Mouse (Mus musculus) limb, embryonic 14.5 days (tissue): Measurements from ENCODE around the gene Shc2. TPM values are rescaled to one million over a fixed set of nuclear protein-coding genes. Genes with fewer than 3 reads are reported as not detected.

Source experiments
- ATAC-seq: fragments of 200-750 bp; cut with Nextera tagmentation; 2 replicates; pipeline ENCODE4 v1.8.0; 2017; ENCODE audit warnings: low read depth, moderate number of reproducible peaks, moderate TSS enrichment; ENCODE audit not compliant: low FRiP score
- DNase-seq: peaks from one replicate; pipeline ENCODE4 v3.0.0-alpha.2; 2015; ENCODE audit warnings: low spot score
- H3K27ac ChIP-seq: fragments of 300-500 bp; sonication (generic); replicated peaks from 2 replicates; pipeline ENCODE4 v1.5.1; 2014; ENCODE audit warnings: low read depth, mild to moderate bottlenecking, low read length, moderate library complexity, mixed read lengths
- H3K27me3 ChIP-seq: fragments of 300-500 bp; sonication (generic); 2 replicates; pipeline ENCODE4 v1.6.1; 2014; ENCODE audit warnings: low read length, mixed read lengths; ENCODE audit not compliant: control insufficient read depth, insufficient read depth
- H3K36me3 ChIP-seq: fragments of 300-500 bp; sonication (generic); 2 replicates; pipeline ENCODE4 v1.6.1; 2014; ENCODE audit warnings: mild to moderate bottlenecking, low read length, moderate library complexity, mixed read lengths; ENCODE audit not compliant: control insufficient read depth, insufficient read depth
- H3K4me1 ChIP-seq: fragments of 300-500 bp; sonication (generic); 2 replicates; pipeline ENCODE4 v1.6.1; 2014; ENCODE audit warnings: antibody characterized with exemption, low read length, mixed read lengths; ENCODE audit not compliant: control insufficient read depth, insufficient read depth
- H3K4me2 ChIP-seq: fragments of 300-500 bp; sonication (generic); replicated peaks from 2 replicates; pipeline ENCODE4 v1.6.1; 2014; ENCODE audit warnings: low read depth, mild to moderate bottlenecking, low read length, moderate library complexity; ENCODE audit not compliant: severe bottlenecking
- H3K4me3 ChIP-seq: fragments of 300-500 bp; sonication (generic); replicated peaks from 2 replicates; pipeline ENCODE4 v1.5.1; 2014; ENCODE audit warnings: low read length
- H3K9ac ChIP-seq: fragments of 300-500 bp; sonication (generic); 2 replicates; pipeline ENCODE4 v1.6.1; 2014; ENCODE audit warnings: mild to moderate bottlenecking, low read depth, low read length, moderate library complexity; ENCODE audit not compliant: severe bottlenecking
- H3K9me3 ChIP-seq: fragments of 300-500 bp; sonication (generic); 2 replicates; pipeline ENCODE4 v1.6.1; 2016; ENCODE audit warnings: low read length; ENCODE audit not compliant: control insufficient read depth
- POLR2A ChIP-seq: fragments of 200-500 bp; IDR thresholded peaks from 2 replicates; pipeline ENCODE4 v1.8.0; 2012; ENCODE audit warnings: inconsistent platforms, mild to moderate bottlenecking, moderate library complexity, borderline replicate concordance; ENCODE audit not compliant: insufficient read depth, insufficient read length; ENCODE audit errors: extremely low read depth
- WGBS: fragments of 180-500 bp; shearing (Covaris S2); extraction: QIAGEN DNeasy Blood & Tissue Kit; methylation state at CpG from one replicate; pipeline ENCODE4 v1.1.7; 2014; 5-methylcytosine and 5-hydroxymethylcytosine counted together
- polyA plus RNA-seq, 2 experiments: library from polyadenylated mRNA; depleted of rRNA in 1 of 2; stranded (reverse) in 1 of 2; unstranded in 1 of 2; fragments of >200 nt; fragmentation: Nextera tagmentation in 1 of 2; extraction: Ambion mirVana in 1 of 2; gene quantifications; 2 replicates each; pipeline versions ENCODE4 v1.2.1 to v1.2.3; 2012 to 2014

Shc2 gene
- polyA plus RNA-seq, 2 experiments = 9.0 to 30.2 TPM

- Histone ChIP-seq H3K4me2 (no peak overlapping the region), H3K4me1 (no peaks in the 10 kb centered on the region), H3K9ac (no peak overlapping the region), H3K27me3 (no peaks in the 10 kb centered on the region), H3K9me3 (no peaks in the 10 kb centered on the region), H3K27ac (no peak overlapping the region), H3K36me3 (no peaks in the 10 kb centered on the region), H3K4me3 (no peak overlapping the region)
- ATAC-seq = no peak
- DNase-seq = no peak
- no peak for TF ChIP-seq POLR2A
- WGBS = 75% methylated on average over 7 of the region's 7 CpGs
Observed at GRCm38 (mm10) chr10:79652789-79653188, 15.1 kb upstream of the Shc2 start.

- H3K4me2 ChIP-seq = no peak overlapping the region
- DNase-seq = peak; percentile 57
- H3K36me3 ChIP-seq = no peaks in the 10 kb centered on the region
- H3K9me3 ChIP-seq = no peaks in the 10 kb centered on the region
- ATAC-seq = 0 out of 2 replicates have a peak, but pooled peaks have one; percentile 57
- TF ChIP-seq POLR2A = no peak
- H3K4me1 ChIP-seq = no peaks in the 10 kb centered on the region
- H3K27me3 ChIP-seq = no peaks in the 10 kb centered on the region
- H3K9ac ChIP-seq = no peak overlapping the region
- no peak overlapping the region for H3K4me3 ChIP-seq
- 29% methylated on average over 7 of the region's 7 CpGs for WGBS
- H3K27ac ChIP-seq = no peak overlapping the region
Observed at GRCm38 (mm10) chr10:79649070-79649751, 11.5 kb upstream of the Shc2 start.

GRCm38 (mm10) chr10:79645711-79646110 lies 8.0 kb upstream of the Shc2 start, which contains the start of gene Odf3l2:
Gene Odf3l2 (minus strand): TSS chr10:79645738.
- no peak; the same call in 1 of the 2 replicates for ATAC-seq
- no peak for DNase-seq
- no peak for TF ChIP-seq POLR2A
- H3K4me2 ChIP-seq = no peak within 1 kb of the TSS
- H3K4me3 ChIP-seq = no peak within 1 kb of the TSS
- no peaks in the 10 kb centered on the region for H3K27me3 ChIP-seq
- 0 out of 2 replicates have a peak within 1 kb of the TSS, but pooled peaks have one; percentile 21 for H3K9ac ChIP-seq
- H3K27ac ChIP-seq = no peak within 1 kb of the TSS
- no peaks in the 10 kb centered on the region for H3K36me3 ChIP-seq
- no peaks in the 10 kb centered on the region for H3K4me1 ChIP-seq
- no peaks in the 10 kb centered on the region for H3K9me3 ChIP-seq
- 65% methylated on average over 8 of the region's 8 CpGs for WGBS

GRCm38 (mm10) chr10:79638486-79639204 lies 927 bp upstream of the Shc2 start:
- ATAC-seq = peak; percentile 51
- H3K9ac ChIP-seq = peak overlapping the region; percentile 40
- no peak overlapping the region for H3K27ac ChIP-seq
- no peaks in the 10 kb centered on the region for H3K9me3 ChIP-seq
- peaks cover 9% of the 10 kb centered on the region for H3K4me1 ChIP-seq
- peaks cover 17% of the 10 kb centered on the region; the same call in 1 of the 2 replicates for H3K27me3 ChIP-seq
- DNase-seq = peak; percentile 54
- H3K36me3 ChIP-seq = no peaks in the 10 kb centered on the region
- WGBS = 8% methylated on average over 17 of the region's 23 CpGs
- peak overlapping the region; percentile 94 for H3K4me2 ChIP-seq
- TF ChIP-seq POLR2A = no peak
- peak overlapping the region; percentile 74 for H3K4me3 ChIP-seq

- H3K9me3 ChIP-seq = no peaks in the 10 kb centered on the region
- H3K9ac ChIP-seq = 0 out of 2 replicates have a peak overlapping the region, but pooled peaks have one; percentile 86
- H3K27me3 ChIP-seq = peaks cover 17% of the 10 kb centered on the region; the same call in 1 of the 2 replicates
- H3K27ac ChIP-seq = no peak overlapping the region
- H3K4me2 ChIP-seq = peak overlapping the region; percentile 94; the same call in 1 of the 2 replicates
- H3K4me1 ChIP-seq = peaks cover 9% of the 10 kb centered on the region
- DNase-seq (no peak), ATAC-seq (no peak)
- H3K4me3 ChIP-seq = no peak overlapping the region
- 86% methylated on average over 8 of the region's 8 CpGs for WGBS
- TF ChIP-seq POLR2A = no peak
- no peaks in the 10 kb centered on the region for H3K36me3 ChIP-seq
Observed at GRCm38 (mm10) chr10:79636287-79636686, 1.4 kb downstream of the Shc2 start.
